Mouse (Mus musculus) lung, postnatal 25 days (tissue): ENCODE measurements at regions not wholly inside any gene's neighbourhood (a gene's known extent, or its start where the extent isn't known, plus 50 kb on each side); places are given as distances from the start of the nearest gene placed in this dataset.

ENCODE experiments used
- DNase-seq: peaks from one replicate; pipeline ENCODE4 v3.0.0; 2022; ENCODE audit warnings: low spot score

DNA sequence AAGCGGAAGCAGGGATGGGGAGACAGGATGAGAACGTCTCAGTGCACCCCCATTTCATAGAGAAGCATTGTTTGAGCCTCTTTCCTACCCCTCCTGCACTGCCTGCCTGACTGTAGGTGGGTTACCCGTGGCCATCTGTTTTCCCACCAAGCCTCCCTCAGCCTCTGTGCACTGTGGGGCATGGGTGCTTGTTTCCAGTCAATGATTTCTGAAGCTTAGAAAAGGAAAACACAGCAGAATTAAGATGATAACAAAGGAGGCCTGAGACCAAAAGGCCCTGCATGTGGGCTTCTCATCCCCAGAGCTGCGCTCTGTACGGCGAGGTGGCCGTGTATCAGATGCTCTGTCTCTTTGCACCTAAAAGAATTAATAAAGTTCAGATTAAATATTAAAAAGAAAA, 92.9 kb upstream of the Pabpc6 start:
- no peak for DNase-seq

GRCm38 (mm10) chr17:9760706-9761059, 91.2 kb upstream of the Pabpc6 start:
- no peak for DNase-seq

- DNase-seq = no peak
These were observed 90.6 kb upstream of the Pabpc6 start for GRCm38 (mm10) chr17:9760026-9760705.

DNA sequence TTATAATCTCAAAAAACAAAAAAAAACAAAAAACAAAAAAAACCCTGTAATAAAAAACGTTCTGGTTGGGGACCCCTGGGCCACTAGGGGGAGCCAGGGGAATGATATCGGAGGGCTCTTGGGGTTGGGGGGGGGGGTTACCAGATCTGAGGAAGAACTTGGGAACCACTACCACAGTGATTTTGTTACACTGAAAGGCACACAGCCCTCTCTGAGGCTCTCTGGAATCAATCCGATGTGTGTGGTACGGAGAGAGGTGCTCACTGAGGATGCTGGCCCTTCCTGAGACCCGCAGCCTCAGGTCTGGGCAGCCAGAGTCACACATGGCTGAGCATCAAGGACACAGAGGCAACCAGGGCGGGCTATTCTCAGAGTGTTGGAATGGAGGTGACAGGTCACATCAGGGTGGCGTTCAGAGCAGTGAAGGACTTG, 89.9 kb upstream of the Pabpc6 start:
- no peak for DNase-seq

GRCm38 (mm10) chr17:9757725-9758251, 88.3 kb upstream of the Pabpc6 start:
- DNase-seq = no peak

GRCm38 (mm10) chr17:9756675-9757074, 87.2 kb upstream of the Pabpc6 start:
- DNase-seq = peak; percentile 57

- peak; percentile 66 for DNase-seq
These were observed 86.7 kb upstream of the Pabpc6 start for GRCm38 (mm10) chr17:9756196-9756595.

DNA sequence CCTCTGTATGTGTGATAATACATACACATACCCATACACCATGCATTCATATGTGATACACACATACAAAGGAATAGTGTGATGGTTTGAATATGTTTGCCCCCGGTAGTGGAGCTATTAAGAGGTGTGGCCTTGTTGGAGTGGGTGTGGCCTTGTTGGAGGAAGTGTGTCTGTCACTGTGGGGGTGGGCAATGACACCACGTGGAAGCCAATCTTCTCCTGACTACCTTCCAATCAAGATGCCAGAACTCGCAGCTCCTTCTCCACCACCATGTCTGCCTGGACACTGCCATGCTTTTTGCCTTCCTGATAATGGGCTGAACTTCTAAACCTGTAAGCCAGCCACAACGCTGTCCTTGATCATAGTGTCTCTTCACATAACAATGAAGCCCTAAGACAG, 86.1 kb upstream of the Pabpc6 start:
- no peak for DNase-seq

DNA sequence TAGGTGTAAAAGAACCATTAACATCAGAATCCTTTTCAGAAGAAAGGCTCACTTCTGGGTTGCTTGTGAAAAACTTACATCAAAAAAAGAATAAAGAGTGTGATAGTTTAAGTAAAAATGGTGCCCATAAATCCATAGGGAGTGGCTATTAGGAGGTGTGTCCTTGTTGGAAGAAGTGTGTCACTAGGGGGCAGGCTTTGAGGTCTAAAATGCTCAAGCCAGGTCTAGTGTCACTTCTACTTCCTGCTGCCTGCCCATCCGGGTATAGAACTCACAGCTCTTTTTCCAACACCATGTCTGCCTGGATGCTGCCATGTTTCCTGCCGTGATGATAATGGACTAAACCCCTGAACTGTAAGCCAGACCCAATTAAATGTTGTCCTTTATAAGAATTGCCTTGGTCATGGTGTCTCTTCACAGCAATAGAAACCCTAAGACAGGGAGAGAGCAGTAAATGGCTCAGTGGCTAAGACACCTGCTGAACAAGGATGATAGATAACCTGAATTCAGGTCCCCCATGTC, 85.4 kb upstream of the Pabpc6 start:
- DNase-seq = no peak

DNA sequence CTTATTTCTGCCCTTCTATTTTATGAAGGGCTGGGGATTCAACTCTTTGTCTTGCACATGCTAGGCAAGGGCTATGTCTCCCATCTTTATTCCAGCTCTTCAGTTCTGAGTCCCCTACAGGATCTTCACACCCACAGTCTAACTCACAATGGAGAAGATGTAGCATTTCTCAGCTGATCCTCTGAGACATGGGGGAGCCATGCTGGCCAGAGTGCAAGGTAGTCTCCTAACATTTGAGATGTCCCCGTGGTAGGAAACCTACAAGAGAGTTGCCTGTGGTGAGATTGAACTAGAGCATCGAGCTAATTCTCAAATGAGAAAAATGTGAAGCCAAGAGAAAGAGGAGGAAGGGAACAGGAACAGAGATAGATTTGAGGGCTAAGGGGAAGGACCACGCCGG, 83.3 kb upstream of the Pabpc6 start:
- DNase-seq = no peak

DNA sequence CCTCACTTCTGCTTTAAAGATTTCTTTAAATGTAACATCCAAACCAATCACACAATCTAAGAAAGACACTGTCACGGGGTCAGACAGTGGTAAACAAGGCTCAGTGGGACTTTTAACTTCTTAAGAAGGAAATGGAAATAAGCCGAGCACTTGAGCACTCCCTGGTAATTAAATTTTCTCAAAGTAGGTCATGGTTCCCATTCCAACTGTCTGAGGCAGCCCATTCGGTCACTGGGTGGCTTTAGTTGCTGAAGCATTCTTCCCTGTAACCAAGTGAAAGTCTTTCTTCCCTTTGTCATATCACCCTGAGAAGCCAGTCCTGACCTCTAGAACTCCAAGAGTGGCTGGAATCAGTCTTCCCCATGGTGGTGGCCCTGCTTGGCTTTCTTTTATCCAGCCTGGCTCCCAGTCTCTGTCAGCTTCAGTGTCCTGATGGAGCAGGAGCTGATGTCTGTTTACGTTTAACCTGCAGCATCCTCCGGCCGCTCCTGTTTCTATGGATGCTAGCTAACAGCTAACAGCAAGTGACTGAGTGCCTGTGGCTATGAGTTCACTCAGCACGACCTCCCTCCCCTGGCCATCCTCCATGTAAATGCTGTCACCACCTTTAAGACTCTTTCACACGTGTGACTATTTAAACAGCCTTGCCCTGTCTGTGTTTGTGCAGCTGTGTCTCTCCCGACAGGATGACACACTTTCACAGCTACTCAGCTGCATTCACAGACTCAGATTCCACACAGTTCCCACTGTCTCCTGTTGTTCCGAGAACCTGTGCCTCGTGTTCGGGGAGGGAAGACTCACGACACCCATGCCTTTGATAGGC, 82.0 kb upstream of the Pabpc6 start:
- no peak for DNase-seq

- DNase-seq = no peak
These were observed 80.5 kb upstream of the Pabpc6 start for GRCm38 (mm10) chr17:9750046-9750445.

- DNase-seq = no peak
These were observed 79.8 kb upstream of the Pabpc6 start for GRCm38 (mm10) chr17:9749301-9749700.

DNA sequence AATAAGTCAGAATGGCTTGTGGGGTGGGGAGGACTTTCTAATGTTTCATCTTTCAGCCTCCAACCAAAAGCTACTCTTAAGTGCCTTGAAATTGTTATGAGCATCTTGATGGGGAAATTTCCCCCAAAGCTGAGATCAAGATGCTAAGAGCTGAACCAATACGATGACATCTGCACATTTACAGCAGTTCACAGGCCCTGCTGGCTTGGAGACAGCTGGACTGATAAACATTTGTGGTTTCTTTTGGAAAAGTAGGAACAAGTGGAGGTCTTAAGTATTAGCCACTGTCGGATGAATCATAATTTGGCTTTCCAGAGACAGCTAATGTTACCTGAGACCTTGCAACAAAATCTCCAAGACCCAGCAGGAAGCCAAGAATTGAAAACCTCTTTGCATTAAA, 78.4 kb upstream of the Pabpc6 start:
- DNase-seq = no peak

GRCm38 (mm10) chr17:9743342-9743741, 73.8 kb upstream of the Pabpc6 start:
- DNase-seq = no peak

- no peak for DNase-seq
These were observed 71.8 kb upstream of the Pabpc6 start for GRCm38 (mm10) chr17:9741321-9741720.

DNA sequence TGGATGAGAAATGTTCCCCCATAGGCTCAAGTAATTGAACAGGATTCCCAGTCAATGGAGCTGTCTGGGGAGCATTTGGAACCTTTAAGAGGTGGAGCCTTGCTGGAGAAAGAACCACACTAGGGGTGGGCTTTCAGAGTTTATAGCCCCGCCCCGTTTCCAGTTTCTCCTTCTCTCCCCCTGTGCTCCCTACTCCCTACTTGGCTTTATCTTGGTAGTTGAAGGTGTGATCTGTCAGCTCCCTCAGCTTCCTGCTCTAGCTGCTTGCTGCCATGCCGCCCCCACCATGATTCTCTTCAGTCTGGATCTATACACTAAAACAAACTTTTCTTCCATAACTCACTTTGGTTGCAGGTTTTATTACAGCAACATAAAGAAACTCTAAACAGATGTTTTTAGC, 59.5 kb upstream of the Pabpc6 start:
- DNase-seq = no peak

DNA sequence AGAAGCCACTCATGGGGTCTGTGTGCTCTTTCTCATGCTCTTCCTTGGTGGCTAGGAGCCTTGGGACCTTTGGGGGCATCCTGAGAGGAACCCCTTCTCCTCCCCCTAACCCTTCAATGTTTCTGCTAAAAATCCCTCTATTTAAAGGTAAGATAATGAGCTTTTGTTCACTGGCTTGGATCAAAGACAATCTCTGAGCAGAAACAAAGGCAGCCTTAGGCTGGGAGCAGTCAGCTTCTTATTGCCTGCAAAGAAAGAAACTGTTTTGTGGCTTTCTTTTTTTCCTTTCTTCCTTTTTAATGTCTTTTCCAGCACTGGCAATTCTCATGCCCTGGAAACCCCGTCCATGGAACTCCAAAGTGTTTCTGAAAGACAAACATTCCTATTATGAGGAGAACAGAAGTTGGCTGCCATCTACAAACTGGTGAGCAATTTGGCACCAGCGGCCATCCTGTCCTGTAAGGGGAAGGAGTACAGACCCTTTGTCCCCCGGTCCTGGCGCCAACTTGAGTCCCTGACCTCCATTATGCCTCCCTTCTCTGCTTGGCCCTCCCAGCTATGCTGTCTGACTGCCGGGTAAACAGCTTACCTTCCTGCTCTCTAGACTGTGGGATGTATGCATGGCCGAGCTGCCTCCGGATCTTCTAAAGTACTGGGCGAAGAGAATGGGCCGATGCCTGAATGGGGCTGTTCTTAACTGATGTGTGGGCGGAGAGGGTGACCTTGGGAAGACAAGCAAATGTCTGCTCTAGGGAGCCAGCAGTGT, 56.4 kb upstream of the Pabpc6 start:
- DNase-seq = peak; percentile 8

DNA sequence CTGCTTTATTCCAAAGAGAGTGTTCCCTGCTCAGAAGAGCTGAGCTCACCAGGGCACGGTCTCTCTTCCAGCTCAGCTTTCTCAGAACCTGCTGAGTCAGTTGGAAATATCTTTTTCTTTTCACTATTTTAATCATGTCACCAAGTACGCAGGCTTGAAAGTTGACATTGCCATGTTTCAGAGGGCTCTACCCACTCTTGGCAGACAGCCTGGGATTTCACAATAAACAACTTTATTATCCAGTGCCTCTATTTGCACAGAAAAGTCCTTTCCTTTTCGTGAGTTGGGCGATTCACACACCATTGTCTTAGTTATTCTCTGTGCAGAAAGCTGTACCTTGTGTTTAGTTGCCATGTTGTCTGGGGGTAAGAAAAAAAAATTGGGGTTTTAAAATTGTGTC, 54.0 kb upstream of the Pabpc6 start:
- DNase-seq = peak; percentile 28

GRCm38 (mm10) chr17:9722709-9723108, 53.2 kb upstream of the Pabpc6 start:
- DNase-seq = no peak
